Mouse (Mus musculus) heart, adult 2 months (tissue): ENCODE measurements around the gene Tmem199. TPM values are rescaled to one million over a fixed set of nuclear protein-coding genes. Genes with fewer than 3 reads are reported as not detected.

Experiments
- DNase-seq, 2 experiments: peaks; one replicate each; pipeline ENCODE4 v3.0.0; 2021
- H3K27ac ChIP-seq: fragments of 200-600 bp; 2 replicates; pipeline ENCODE4 v1.8.1; 2022
- H3K27me3 ChIP-seq: fragments of 200-500 bp; 2 replicates; pipeline ENCODE4 v1.6.1; 2012; ENCODE audit warnings: mild to moderate bottlenecking, low read length, inconsistent platforms, mixed read lengths; ENCODE audit not compliant: control insufficient read depth, insufficient read depth
- H3K36me3 ChIP-seq: fragments of 200-500 bp; 2 replicates; pipeline ENCODE4 v1.6.1; 2012; ENCODE audit warnings: low read length, inconsistent platforms; ENCODE audit not compliant: control insufficient read depth, insufficient read depth
- H3K4me1 ChIP-seq: fragments of 200-500 bp; 2 replicates; pipeline ENCODE4 v1.6.1; 2011; ENCODE audit warnings: low read length; ENCODE audit not compliant: control insufficient read depth, insufficient read depth
- H3K4me3 ChIP-seq: fragments of 200-600 bp; 2 replicates; pipeline ENCODE4 v1.8.1; 2022
- H3K79me2 ChIP-seq: fragments of 200-500 bp; replicated peaks from 2 replicates; pipeline ENCODE4 v1.6.1; 2012; ENCODE audit warnings: mild to moderate bottlenecking, inconsistent platforms, low read length, moderate library complexity, mixed read lengths; ENCODE audit not compliant: control insufficient read depth, insufficient read depth
- H3K9ac ChIP-seq: fragments of 200-500 bp; 2 replicates; pipeline ENCODE4 v1.6.1; 2012; ENCODE audit warnings: low read depth, mild to moderate bottlenecking, control low read depth, inconsistent platforms, low read length, mixed read lengths
- CTCF ChIP-seq: fragments of 200-600 bp; IDR thresholded peaks from 2 replicates; pipeline ENCODE4 v1.8.1; 2022; ENCODE audit warnings: antibody characterized with exemption, mild to moderate bottlenecking, moderate library complexity
- EP300 ChIP-seq: fragments of 200-500 bp; IDR thresholded peaks from 2 replicates; pipeline ENCODE4 v1.6.1; 2011; ENCODE audit warnings: low read depth, low read length, control low read depth; ENCODE audit not compliant: insufficient read depth
- POLR2A ChIP-seq: fragments of 200-500 bp; IDR thresholded peaks from 2 replicates; pipeline ENCODE4 v1.6.1; 2011; ENCODE audit warnings: mild to moderate bottlenecking, low read depth, low read length, control low read depth; ENCODE audit not compliant: insufficient read depth
- WGBS: fragments of 180-500 bp; shearing (Covaris S2); methylation state at CpG from one replicate; pipeline ENCODE4 v1.1.7; 2018; 5-methylcytosine and 5-hydroxymethylcytosine counted together
- intact Hi-C: fragments of 180-260 bp; cut with DNase I; formaldehyde crosslinking; loops from one replicate; pipeline ENCODE4 v1.15.1; 2025
- polyA plus RNA-seq: library from polyadenylated mRNA; depleted of rRNA; stranded (reverse); fragments of >200 nt; gene quantifications from 2 replicates; pipeline ENCODE4 v1.2.3, GENCODE M21; 2012
- total RNA-seq, 2 experiments: library from RNA; stranded (reverse); gene quantifications; 2 replicates each; pipeline ENCODE4 v1.2.3; 2021

The Tmem199 gene
- total and polyA plus RNA-seq, 3 experiments = 7.9 to 11.5 (median 11.3) TPM

DNA sequence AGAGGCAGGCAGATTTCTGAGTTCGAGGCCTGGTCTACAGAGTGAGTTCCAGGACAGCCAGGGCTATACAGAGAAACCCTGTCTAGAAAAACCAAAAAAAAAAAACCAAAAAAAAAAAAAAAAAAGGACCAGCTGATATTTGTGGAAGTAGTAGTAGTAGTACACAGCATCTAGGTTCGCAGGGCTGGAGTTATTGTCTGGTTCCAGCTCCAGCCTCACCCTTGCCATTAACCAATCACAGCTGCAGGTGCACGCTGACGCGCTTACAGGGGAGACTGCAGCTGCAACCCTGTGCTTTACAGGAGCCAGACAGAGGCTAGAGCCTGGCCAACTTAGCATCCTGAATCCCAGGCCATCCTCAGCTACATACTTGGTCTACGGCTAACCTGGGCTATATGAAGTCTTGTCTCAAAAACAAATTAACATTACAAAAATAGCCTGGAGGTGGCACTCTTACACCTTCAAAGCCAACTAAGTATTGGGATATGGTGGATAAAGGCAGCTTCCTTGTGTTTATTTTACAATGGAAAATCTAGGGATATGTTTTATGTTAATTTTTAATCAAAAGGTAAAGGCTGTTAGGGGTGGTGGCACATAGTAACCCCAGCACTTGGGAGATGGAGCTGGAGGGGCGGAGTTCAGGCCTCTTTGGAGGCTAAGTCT lies 32.6 kb upstream of the Tmem199 start:
- no peaks in the 10 kb centered on the region for H3K79me2 ChIP-seq
- no peak for DNase-seq
- no peak overlapping the region for H3K4me3 ChIP-seq
- intact Hi-C loops = no loop called here
- WGBS = 92% methylated on average over 7 of the region's 7 CpGs
- H3K4me1 ChIP-seq = no peaks in the 10 kb centered on the region
- H3K27ac ChIP-seq = no peak overlapping the region
- no peak overlapping the region for H3K9ac ChIP-seq
- peaks cover 3% of the 10 kb centered on the region; the same call in 1 of the 2 replicates for H3K36me3 ChIP-seq
- TF ChIP-seq POLR2A (no peak), CTCF (peak; percentile 34), EP300 (no peak)
- no peaks in the 10 kb centered on the region for H3K27me3 ChIP-seq

DNA sequence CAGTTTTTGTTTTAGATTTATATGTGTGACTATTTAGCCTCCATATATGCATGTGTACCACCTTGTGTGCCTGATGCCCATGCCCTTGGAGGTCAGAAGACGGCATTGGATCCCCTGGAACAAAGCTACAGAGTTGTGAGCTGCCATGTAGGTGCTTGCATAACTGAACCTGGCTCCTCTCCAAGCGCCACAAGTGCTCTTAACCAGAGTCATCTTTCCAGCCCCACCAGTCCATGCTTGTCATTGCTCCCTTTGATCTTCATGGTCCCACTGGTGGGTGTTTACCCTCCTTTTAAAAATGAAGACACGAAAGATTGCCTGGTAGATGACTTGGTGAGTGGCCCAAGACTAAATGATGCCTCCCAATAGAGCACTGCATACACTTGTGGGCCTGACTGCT lies 28.4 kb upstream of the Tmem199 start:
- 81% methylated on average over 3 of the region's 3 CpGs for WGBS
- intact Hi-C loops = no loop called here
- Histone ChIP-seq H3K36me3 (peaks cover 5% of the 10 kb centered on the region; the same call in 1 of the 2 replicates), H3K9ac (no peak overlapping the region), H3K27me3 (no peaks in the 10 kb centered on the region), H3K27ac (no peak overlapping the region), H3K4me3 (no peak overlapping the region), H3K4me1 (no peaks in the 10 kb centered on the region; the same call in 1 of the 2 replicates), H3K79me2 (peaks cover 4% of the 10 kb centered on the region; the same call in 1 of the 2 replicates)
- TF ChIP-seq POLR2A = no peak
- TF ChIP-seq CTCF = no peak
- no peak for TF ChIP-seq EP300
- DNase-seq = no peak

DNA sequence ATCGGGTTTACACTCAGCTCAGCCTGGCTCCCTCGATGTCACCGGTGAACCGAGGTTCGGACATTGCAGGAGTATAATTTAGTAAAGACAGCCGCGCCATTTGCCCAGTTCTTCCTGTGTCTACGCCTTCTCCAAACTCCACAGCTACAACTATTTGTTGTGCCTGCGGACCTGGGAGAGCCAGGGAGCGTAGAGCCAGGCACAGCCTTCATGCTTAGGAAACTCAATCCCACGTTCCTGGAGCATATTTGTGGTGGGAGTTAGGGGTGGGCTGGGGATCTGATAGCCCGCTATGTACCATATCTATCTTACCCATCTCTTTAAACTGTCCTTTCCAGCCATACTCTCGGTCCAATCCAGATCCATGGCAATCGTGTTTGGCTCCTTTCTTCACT lies 24.7 kb upstream of the Tmem199 start:
- 1% methylated on average over 14 of the region's 14 CpGs for WGBS
- no peak for DNase-seq
- H3K4me1 ChIP-seq = peaks cover 9% of the 10 kb centered on the region
- H3K4me3 ChIP-seq = peak overlapping the region; percentile 75
- H3K79me2 ChIP-seq = peaks cover 9% of the 10 kb centered on the region; the same call in 1 of the 2 replicates
- TF ChIP-seq CTCF (no peak), EP300 (no peak), POLR2A (no peak)
- H3K27me3 ChIP-seq = no peaks in the 10 kb centered on the region
- intact Hi-C loops = loop anchor here (1.0 to 2.0 kb wide), 2 partner anchors 14 to 24 kb away; partner anchors contain the start of genes Poldip2, Tmem199 and Tmem97
- peak overlapping the region; percentile 90 for H3K9ac ChIP-seq
- peaks cover 14% of the 10 kb centered on the region for H3K36me3 ChIP-seq
- peak overlapping the region; percentile 91 for H3K27ac ChIP-seq

DNA sequence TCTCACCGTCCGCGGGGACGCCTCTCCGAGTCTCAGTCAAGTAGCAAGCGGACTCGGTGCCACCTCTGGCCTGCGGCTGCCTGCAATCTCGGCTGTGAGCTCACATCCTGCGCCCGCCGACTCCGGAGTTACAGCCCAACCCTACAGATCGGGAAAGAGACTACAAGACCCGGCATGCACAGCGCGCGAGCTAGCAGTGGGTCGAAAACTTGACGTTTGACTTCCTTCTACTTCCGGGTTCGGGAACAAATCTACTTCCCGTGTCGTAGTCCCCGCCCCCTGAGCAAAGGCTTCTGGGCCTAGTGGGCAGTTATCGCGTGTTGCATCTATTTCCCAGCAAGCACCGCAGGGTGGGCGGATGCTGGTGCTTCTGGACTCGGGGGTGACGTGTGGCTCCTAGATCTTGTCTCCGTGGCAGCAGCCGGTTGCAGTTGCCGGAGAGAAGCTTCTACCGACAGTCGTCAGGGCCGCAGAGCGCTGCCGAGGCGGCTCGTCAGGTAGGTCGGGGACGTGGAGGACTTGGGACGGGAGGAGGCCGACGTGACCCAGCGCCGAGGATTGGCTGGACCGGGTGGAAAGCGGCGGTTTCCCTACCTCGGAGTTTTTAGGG lies 24.2 kb upstream of the Tmem199 start, which contains the start of the genes Tnfaip1 and Ift20:
Gene Tnfaip1, minus strand, starts transcription at position 253 of the 610 bp plus-strand sequence.
Gene Ift20, plus strand, starts transcription at position 282 of the 610 bp plus-strand sequence.
- Histone ChIP-seq H3K27ac (peak within 1 kb of the TSS; percentile 91), H3K4me3 (peak within 1 kb of the TSS; percentile 75), H3K36me3 (peaks cover 14% of the 10 kb centered on the region), H3K27me3 (no peaks in the 10 kb centered on the region), H3K79me2 (peaks cover 9% of the 10 kb centered on the region; the same call in 1 of the 2 replicates), H3K9ac (peak within 1 kb of the TSS; percentile 90), H3K4me1 (peaks cover 9% of the 10 kb centered on the region)
- intact Hi-C loops = loop anchor here (1.0 to 2.0 kb wide), 2 partner anchors 15 to 24 kb away; partner anchors contain the start of genes Poldip2, Tmem199 and Tmem97
- peak; percentile 95 to 98 for DNase-seq
- TF ChIP-seq CTCF (no peak), POLR2A (peak; percentile 86), EP300 (peak; percentile 64)
- WGBS = under 1% methylated on average over 52 of the region's 52 CpGs

DNA sequence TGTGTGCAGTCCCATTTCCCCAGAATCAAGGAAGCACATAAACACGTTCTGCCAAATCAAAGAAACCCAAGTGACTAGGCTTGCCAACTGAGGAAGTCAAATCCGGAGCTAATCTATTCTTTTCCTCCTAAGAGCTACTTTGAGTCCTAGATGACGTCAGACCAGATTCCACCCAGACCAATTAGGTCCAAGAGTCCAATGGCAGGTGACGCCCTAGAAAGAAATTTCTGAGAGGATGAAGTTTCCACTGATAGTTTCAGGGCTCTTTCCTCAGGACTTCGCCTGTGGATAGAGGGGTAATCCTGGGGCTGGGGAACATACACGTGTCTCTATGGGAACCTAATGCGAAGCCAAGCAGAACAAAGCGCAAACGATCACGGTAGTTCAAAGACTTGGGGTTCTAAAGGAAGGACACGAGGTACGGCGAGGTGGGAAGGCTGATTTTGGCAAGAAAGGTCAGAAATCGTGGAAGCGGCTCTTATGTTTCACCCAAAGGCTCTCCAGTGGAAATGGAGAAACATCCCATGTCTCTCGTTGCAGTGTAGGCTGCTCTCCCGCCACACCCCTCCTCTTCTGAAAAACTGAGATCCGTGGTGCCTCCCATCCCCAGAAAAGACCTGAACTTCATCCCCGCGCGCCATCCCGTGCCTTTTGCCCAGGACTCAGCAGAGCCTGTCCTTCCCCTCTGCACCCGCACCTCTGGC lies 23.6 kb upstream of the Tmem199 start:
- Histone ChIP-seq H3K9ac (peak overlapping the region; percentile 89), H3K79me2 (peaks cover 9% of the 10 kb centered on the region; the same call in 1 of the 2 replicates)
- intact Hi-C loops = loop anchor here (1.0 to 2.0 kb wide), 2 partner anchors 15 to 23 kb away; partner anchors contain the start of genes Poldip2, Tmem199 and Tmem97

More for the DNA sequence above, 23.6 kb upstream of the Tmem199 start:
- H3K27me3 ChIP-seq = no peaks in the 10 kb centered on the region
- DNase-seq = peak in 1 of 2 experiments; percentile 54
- peak overlapping the region; percentile 75 for H3K4me3 ChIP-seq
- WGBS = under 1% methylated on average over 23 of the region's 23 CpGs
- H3K36me3 ChIP-seq = peaks cover 14% of the 10 kb centered on the region
- peak overlapping the region; percentile 91 for H3K27ac ChIP-seq
- peaks cover 9% of the 10 kb centered on the region for H3K4me1 ChIP-seq
- TF ChIP-seq CTCF = no peak
- TF ChIP-seq POLR2A = peak; percentile 54; the same call in 1 of the 2 replicates
